17 mouse cellular contexts compared by ENCODE assay signal in genomic region chr11:116014821-116015220, GRCm38 (mm10). TPM values are rescaled to one million over a fixed set of nuclear protein-coding genes. Genes with fewer than 3 reads are reported as not detected.
DNase-seq lines count a peak whose midpoint lies in the region; ATAC-seq and TF ChIP-seq lines count a peak whose summit lies in the region.
"Had no signal": no experiment of that assay in that cellular context is flagged by ENCODE, and none has a peak within 500 bp of the region (broad histone marks: within the 10 kb centered on the region; RNA-seq: fewer than 3 reads in every experiment).

No protein-coding gene starts in this region.

- intact Hi-C loops in left cerebral cortex, postnatal 10 days (cut with DNase I), result no loop called here

- H3K27ac ChIP-seq in intestine, embryonic 15.5 days, result no peak overlapping the region
- peak overlapping the region; percentile 6; the same call in 1 of the 2 replicates for H3K27ac ChIP-seq in lung, postnatal 0 days (ENCODE audit: low read length)
- peak overlapping the region; percentile 58; the same call in 1 of the 2 replicates for H3K27ac ChIP-seq in stomach, postnatal 0 days (replicated peaks)
- H3K27ac ChIP-seq: hindbrain, embryonic 14.5 days; left cerebral cortex, adult 2 months; midbrain, embryonic 10.5 days had no signal

- peaks cover under 1% of the 10 kb centered on the region; the same call in 1 of the 2 replicates for H3K36me3 ChIP-seq in intestine, embryonic 15.5 days
- no peaks in the 10 kb centered on the region for H3K36me3 ChIP-seq in lung, postnatal 0 days (ENCODE audit: insufficient read depth, low read length)
- H3K36me3 ChIP-seq in stomach, postnatal 0 days (ENCODE audit: control insufficient read depth, insufficient read depth, low read length), result no peaks in the 10 kb centered on the region

- H3K9me3 ChIP-seq in intestine, embryonic 15.5 days, result no peaks in the 10 kb centered on the region
- no peaks in the 10 kb centered on the region for H3K9me3 ChIP-seq in lung, postnatal 0 days (ENCODE audit: low read length)
- H3K9me3 ChIP-seq in stomach, postnatal 0 days (ENCODE audit: control insufficient read depth, low read length), result no peaks in the 10 kb centered on the region
- H3K9me3 ChIP-seq: midbrain, embryonic 10.5 days had no signal

- H3K27me3 ChIP-seq in intestine, embryonic 15.5 days (replicated peaks), result no peaks in the 10 kb centered on the region
- no peaks in the 10 kb centered on the region for H3K27me3 ChIP-seq in lung, postnatal 0 days (replicated peaks; ENCODE audit: insufficient read depth, low read length)
- H3K27me3 ChIP-seq in stomach, postnatal 0 days (ENCODE audit: control insufficient read depth, insufficient read depth, low read length), result no peaks in the 10 kb centered on the region

- H3K4me1 ChIP-seq in lung, adult 2 months (ENCODE audit: control insufficient read depth, insufficient read depth, low read length), result peaks cover 5% of the 10 kb centered on the region; the same call in 1 of the 2 replicates
- peaks cover 10% of the 10 kb centered on the region; the same call in 1 of the 2 replicates for H3K4me1 ChIP-seq in intestine, embryonic 15.5 days (replicated peaks)
- H3K4me1 ChIP-seq in lung, postnatal 0 days (ENCODE audit: insufficient read depth, low read depth, low read length), result 0 out of 2 replicates have a peak, but pooled peaks cover 2% of the 10 kb centered on the region
- no peaks in the 10 kb centered on the region for H3K4me1 ChIP-seq in stomach, postnatal 0 days (replicated peaks; ENCODE audit: control insufficient read depth, insufficient read depth)

- TF ChIP-seq EP300 in lung, postnatal 0 days (IDR thresholded peaks at IDR 0.05), result no peak
- no peak for TF ChIP-seq EP300 in stomach, postnatal 0 days (optimal IDR thresholded peaks at IDR 0.05)

- H3K4me3 ChIP-seq in lung, adult 2 months (replicated peaks; ENCODE audit: extremely low read depth, low read depth, low read length), result no peak overlapping the region
- no peak overlapping the region for H3K4me3 ChIP-seq in intestine, embryonic 15.5 days (replicated peaks)
- H3K4me3 ChIP-seq in lung, postnatal 0 days (ENCODE audit: low read depth, low read length), result no peak overlapping the region
- H3K4me3 ChIP-seq in stomach, postnatal 0 days (ENCODE audit: low read depth, low read length), result no peak overlapping the region
- H3K4me3 ChIP-seq: left cerebral cortex, adult 2 months; midbrain, embryonic 10.5 days had no signal

- ATAC-seq in intestine, embryonic 15.5 days, result no peak
- ATAC-seq in lung, postnatal 0 days, result peak; percentile 28
- peak; percentile 13; the same call in 1 of the 2 replicates for ATAC-seq in stomach, postnatal 0 days (ENCODE audit: low FRiP score, low TSS enrichment)

- 58% methylated on average over 8 of the region's 8 CpGs for WGBS in lung, adult 2 months
- WGBS in intestine, embryonic 15.5 days, result 55% methylated on average over 8 of the region's 8 CpGs
- WGBS in lung, postnatal 0 days, result 42% methylated on average over 8 of the region's 8 CpGs
- WGBS in stomach, postnatal 0 days, result 38% methylated on average over 8 of the region's 8 CpGs

- peak; percentile 39 for DNase-seq in lung, adult 2 months
- no peak for DNase-seq in lung, postnatal 10 days
- DNase-seq in lung, postnatal 0 days (ENCODE audit: low spot score), result peak; percentile 71
- peak; percentile 52 for DNase-seq in stomach, postnatal 0 days (ENCODE audit: low spot score)
- DNase-seq in layer of hippocampus, postnatal 25 days (ENCODE audit: extremely low spot score in 1 of 2, low spot score in 1 of 2), result no peak
- no peak for DNase-seq in left cerebral cortex, postnatal 10 days (ENCODE audit: extremely low spot score in 1 of 2, low spot score in 2 of 2)
- DNase-seq: adrenal gland, postnatal 10 days; cerebellum, adult 8-10 months; gastrocnemius, postnatal 25 days; heart, postnatal 14 days; kidney, adult 2 months; spleen, adult 18-20 months had no signal

- H3K4me2 ChIP-seq in intestine, embryonic 15.5 days (replicated peaks), result peak overlapping the region; percentile 19; the same call in 1 of the 2 replicates
- H3K4me2 ChIP-seq in lung, postnatal 0 days (replicated peaks; ENCODE audit: low read depth, low read length), result no peak overlapping the region
- no peak overlapping the region for H3K4me2 ChIP-seq in stomach, postnatal 0 days (replicated peaks; ENCODE audit: low read depth)
- H3K4me2 ChIP-seq: hindbrain, embryonic 14.5 days had no signal

- no peak for TF ChIP-seq CTCF in lung, adult 2 months (IDR thresholded peaks at IDR 0.05; ENCODE audit: insufficient read depth, low read length)
- TF ChIP-seq CTCF in lung, postnatal 0 days (IDR thresholded peaks at IDR 0.05), result no peak
- TF ChIP-seq CTCF in stomach, postnatal 0 days (IDR thresholded peaks at IDR 0.05; ENCODE audit: low read depth), result no peak

- TF ChIP-seq POLR2A in lung, adult 2 months (IDR thresholded peaks at IDR 0.05; ENCODE audit: borderline replicate concordance, extremely low read depth, low read depth, low read length), result no peak; the same call in 1 of the 2 replicates

- H3K9ac ChIP-seq in intestine, embryonic 15.5 days, result no peak overlapping the region
- H3K9ac ChIP-seq in lung, postnatal 0 days (replicated peaks; ENCODE audit: low read depth), result no peak overlapping the region
- no peak overlapping the region for H3K9ac ChIP-seq in stomach, postnatal 0 days (ENCODE audit: low read length)
- H3K9ac ChIP-seq: hindbrain, embryonic 14.5 days had no signal

RNA-seq across cellular contexts. Expression of gene Galk1, which starts 2.3 kb away (rescaled TPM):
- polyA plus RNA-seq in lung, adult 2 months (2012; rRNA removed), result 49.5 and 57.1 TPM in 2 replicates
- 274 and 302 TPM in 2 replicates for polyA plus RNA-seq in intestine, embryonic 15.5 days (2015; fragmentation: Nextera tagmentation; extraction: Ambion mirVana)
- 91.0 and 95.6 TPM in 2 replicates for polyA plus RNA-seq in lung, postnatal 0 days (2015; fragmentation: Nextera tagmentation; extraction: Ambion mirVana)
- polyA plus RNA-seq in stomach, postnatal 0 days (2015; fragmentation: Nextera tagmentation; extraction: Ambion mirVana), result 119 and 126 TPM in 2 replicates
- 10 to 100 TPM; 14.0 to 16.9 TPM for total RNA-seq in layer of hippocampus, postnatal 25 days (2021)
- total RNA-seq in left cerebral cortex, postnatal 10 days (2021), result 10 to 100 TPM; 25.6 to 28.1 TPM

RNA-seq across cellular contexts. Expression of gene H3f3b, which starts 12.9 kb away (rescaled TPM):
- polyA plus RNA-seq in lung, adult 2 months (2012; rRNA removed), result 223 and 243 TPM in 2 replicates
- 1,398 and 1,618 TPM in 2 replicates for polyA plus RNA-seq in intestine, embryonic 15.5 days (2015; fragmentation: Nextera tagmentation; extraction: Ambion mirVana)
- polyA plus RNA-seq in lung, postnatal 0 days (2015; fragmentation: Nextera tagmentation; extraction: Ambion mirVana), result 1,667 and 1,708 TPM in 2 replicates
- polyA plus RNA-seq in stomach, postnatal 0 days (2015; fragmentation: Nextera tagmentation; extraction: Ambion mirVana), result 1,343 and 1,357 TPM in 2 replicates
- total RNA-seq in layer of hippocampus, postnatal 25 days (2021), result 100 to 1,000 TPM; 281 to 291 TPM
- 100 to 1,000 TPM; 320 to 336 TPM for total RNA-seq in left cerebral cortex, postnatal 10 days (2021)

RNA-seq across cellular contexts. Expression of gene Unk, which starts 15.3 kb away (rescaled TPM):
- 48.6 and 54.0 TPM in 2 replicates for polyA plus RNA-seq in lung, adult 2 months (2012; rRNA removed)
- polyA plus RNA-seq in intestine, embryonic 15.5 days (2015; fragmentation: Nextera tagmentation; extraction: Ambion mirVana), result 25.7 and 27.4 TPM in 2 replicates
- polyA plus RNA-seq in lung, postnatal 0 days (2015; fragmentation: Nextera tagmentation; extraction: Ambion mirVana), result 14.5 and 15.0 TPM in 2 replicates
- polyA plus RNA-seq in stomach, postnatal 0 days (2015; fragmentation: Nextera tagmentation; extraction: Ambion mirVana), result 8.3 and 9.1 TPM in 2 replicates
- total RNA-seq in layer of hippocampus, postnatal 25 days (2021), result 10 to 100 TPM; 19.6 to 23.2 TPM
- 10 to 100 TPM; 24.8 to 25.8 TPM for total RNA-seq in left cerebral cortex, postnatal 10 days (2021)

RNA-seq across cellular contexts. Expression of gene Itgb4, which starts 40.3 kb away (rescaled TPM):
- polyA plus RNA-seq in lung, adult 2 months (2012; rRNA removed), result 11.0 and 14.7 TPM in 2 replicates
- 7.9 and 10.0 TPM in 2 replicates for polyA plus RNA-seq in intestine, embryonic 15.5 days (2015; fragmentation: Nextera tagmentation; extraction: Ambion mirVana)
- 3.8 and 4.2 TPM in 2 replicates for polyA plus RNA-seq in lung, postnatal 0 days (2015; fragmentation: Nextera tagmentation; extraction: Ambion mirVana)
- polyA plus RNA-seq in stomach, postnatal 0 days (2015; fragmentation: Nextera tagmentation; extraction: Ambion mirVana), result 12.7 and 14.6 TPM in 2 replicates
- total RNA-seq in layer of hippocampus, postnatal 25 days (2021), result 1 to 10 TPM; 5.2 to 6.5 TPM
- 1 to 10 TPM; 4.7 to 4.8 TPM for total RNA-seq in left cerebral cortex, postnatal 10 days (2021)
- total RNA-seq: monocyte, adult 5-6 weeks had no signal

Comparison
In these comparisons a context has a peak if more than half of its experiments do, and no peak if none do; other contexts are left out.
1. DNase-seq: peak in lung, adult 2 months (single experiment), lung, postnatal 0 days (single experiment) and stomach, postnatal 0 days (single experiment); none in lung, postnatal 10 days (single experiment), layer of hippocampus, postnatal 25 days (0 of 2) and left cerebral cortex, postnatal 10 days (0 of 2).